Mouse (Mus musculus): ENCODE measurements at regions not wholly inside any gene's neighbourhood (a gene's known extent, or its start where the extent isn't known, plus 50 kb on each side); places are given as distances from the start of the nearest gene placed in this dataset.

DNA sequence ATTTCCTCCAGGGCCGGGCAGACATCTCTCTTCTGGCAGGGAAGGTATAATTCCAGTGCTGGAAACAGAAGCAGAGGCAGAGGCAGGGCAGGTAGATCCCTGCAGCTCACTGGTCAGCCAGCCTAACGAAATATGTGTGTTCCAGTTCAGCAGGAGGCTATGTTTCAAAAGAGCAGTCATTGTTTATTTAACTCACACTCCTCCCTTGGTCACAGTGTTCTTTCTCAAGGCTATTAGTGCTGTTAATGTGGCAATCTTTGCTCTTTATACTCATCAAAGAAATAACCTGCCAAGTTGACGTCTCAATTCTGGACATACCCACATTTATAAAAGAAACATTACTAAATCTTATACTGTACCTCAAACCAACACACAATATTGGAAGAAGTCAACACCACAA is 253.3 kb upstream of the Adgrl3 start:
- DNase-seq = no peak

DNA sequence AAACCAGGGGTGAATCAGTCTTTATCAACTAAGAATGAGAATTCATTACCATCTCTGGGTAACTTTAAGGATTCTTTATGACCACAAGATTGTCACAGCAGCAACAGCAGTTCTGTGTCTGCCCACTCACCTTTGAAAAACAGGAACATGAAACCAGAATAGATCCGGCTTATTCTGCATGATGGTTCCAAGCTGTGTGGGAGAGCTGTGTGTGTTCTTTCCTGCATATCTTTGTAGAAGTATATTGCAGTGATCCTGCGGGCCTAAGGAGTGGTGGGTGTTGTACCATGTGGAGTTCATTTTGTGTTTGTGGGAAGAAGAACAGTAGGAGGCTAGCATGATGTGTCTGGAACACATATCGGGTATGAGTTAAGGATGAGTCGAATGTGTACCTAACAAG is 236.0 kb upstream of the Adgrl3 start:
- DNase-seq = no peak

DNA sequence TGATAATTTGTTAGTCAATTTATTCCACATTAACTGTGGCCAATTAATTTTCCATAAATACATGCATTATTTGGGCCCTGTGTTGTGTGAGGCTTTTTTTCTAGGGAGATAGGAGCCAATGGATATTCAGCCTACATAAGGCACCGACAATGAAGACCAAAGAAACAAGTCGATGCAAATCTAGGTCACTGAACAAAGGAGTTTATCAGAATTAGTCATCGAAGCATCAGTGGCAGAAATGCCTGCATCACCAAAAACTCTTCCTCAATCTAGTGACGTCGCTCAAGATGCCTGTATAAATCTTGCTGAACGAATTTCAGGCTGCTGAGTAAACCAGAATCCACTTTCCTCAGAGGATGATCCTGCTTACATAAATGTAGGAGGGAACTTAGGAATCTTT is 235.2 kb upstream of the Adgrl3 start:
- DNase-seq = no peak

GRCm38 (mm10) chr5:80791658-80792057 is 228.3 kb upstream of the Adgrl3 start:
- no peak for DNase-seq

GRCm38 (mm10) chr5:80799777-80800176 is 220.2 kb upstream of the Adgrl3 start:
- DNase-seq = peak in 1 of 2 experiments; percentile 6

- DNase-seq = no peak
These were observed 207.0 kb upstream of the Adgrl3 start for GRCm38 (mm10) chr5:80812917-80813316.

GRCm38 (mm10) chr5:80819208-80819607 is 200.7 kb upstream of the Adgrl3 start:
- no peak for DNase-seq

GRCm38 (mm10) chr5:80842531-80842930 is 177.4 kb upstream of the Adgrl3 start:
- no peak for DNase-seq

GRCm38 (mm10) chr5:80855034-80855433 is 164.9 kb upstream of the Adgrl3 start:
- DNase-seq = no peak

- no peak for DNase-seq
These were observed 143.3 kb upstream of the Adgrl3 start for GRCm38 (mm10) chr5:80876600-80876999.

GRCm38 (mm10) chr5:80898230-80898629 is 121.7 kb upstream of the Adgrl3 start:
- peak; percentile 24 to 66 for DNase-seq

GRCm38 (mm10) chr5:80908771-80909170 is 111.2 kb upstream of the Adgrl3 start:
- DNase-seq = no peak

GRCm38 (mm10) chr5:80938791-80939190 is 81.1 kb upstream of the Adgrl3 start:
- DNase-seq = peak; percentile 18 to 27

DNA sequence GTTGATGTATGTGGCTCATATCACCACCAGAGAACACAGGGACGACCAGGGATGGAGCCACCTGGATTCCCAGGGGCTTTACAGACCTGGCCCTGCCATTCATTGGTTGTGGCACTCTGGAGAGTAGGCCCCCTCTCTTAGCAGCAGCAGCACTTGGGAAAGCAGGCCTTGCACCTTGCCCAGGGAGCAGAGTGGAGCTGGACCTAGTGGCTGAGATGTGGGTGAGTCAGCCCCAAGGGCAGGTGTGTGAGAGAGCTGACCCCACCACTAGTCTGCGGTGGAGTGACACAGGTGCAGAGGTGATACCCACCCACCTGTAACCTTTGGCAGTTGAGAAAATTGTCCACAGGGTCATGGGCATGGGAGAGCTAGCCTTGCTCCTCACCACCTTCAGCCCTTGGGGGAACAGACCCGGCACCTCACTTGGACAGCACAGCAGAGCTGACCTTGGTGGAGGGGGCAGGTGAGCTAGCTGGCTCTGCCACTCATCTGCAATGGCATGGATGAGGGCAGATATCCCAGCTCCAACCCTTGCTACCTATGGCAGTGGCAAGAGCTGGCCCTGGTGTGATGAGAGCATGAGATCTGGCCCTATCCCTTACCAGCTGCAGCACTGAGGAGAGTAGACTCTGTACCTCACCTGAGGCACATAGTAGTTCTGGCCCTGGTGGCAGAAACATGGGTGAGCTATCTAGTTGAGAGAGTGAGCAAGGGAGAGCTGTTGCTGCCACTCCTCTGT is 67.9 kb upstream of the Adgrl3 start:
- no peak for DNase-seq

- no peak for DNase-seq
These were observed 67.2 kb upstream of the Adgrl3 start for GRCm38 (mm10) chr5:80952600-80953218.
